Mouse (Mus musculus) right cerebral cortex, postnatal 10 days (tissue): ENCODE results near the gene Gm20431.
"Not testable (repeated sequence)": the region's sequence is repeated elsewhere in the genome, so short reads cannot be mapped to it uniquely, and the experiment has no call there.

Experiments used
- DNase-seq, 2 experiments: peaks; one replicate each; pipeline ENCODE4 v3.0.0; 2021; ENCODE audit warnings: low spot score in 2 of 2

Gene Gm20431

GRCm38 (mm10) chr2:167630421-167630820 lies 30.9 kb downstream of the Gm20431 start:
- DNase-seq, result no peak

GRCm38 (mm10) chr2:167629665-167630209 lies 31.6 kb downstream of the Gm20431 start:
- no peak for DNase-seq

- peak in 1 of 2 experiments; percentile 66 for DNase-seq
Measured at GRCm38 (mm10) chr2:167628872-167629271, 32.4 kb downstream of the Gm20431 start.

- DNase-seq, result no peak
Measured at GRCm38 (mm10) chr2:167627019-167627418, 34.3 kb downstream of the Gm20431 start.

GRCm38 (mm10) chr2:167625670-167626069 lies 35.6 kb downstream of the Gm20431 start:
- DNase-seq, result no peak

- DNase-seq, result peak; percentile 67 to 72
Measured at GRCm38 (mm10) chr2:167624368-167625075, 36.8 kb downstream of the Gm20431 start.

GRCm38 (mm10) chr2:167622965-167623364 lies 38.3 kb downstream of the Gm20431 start:
- DNase-seq, result no peak

GRCm38 (mm10) chr2:167622352-167622751 lies 38.9 kb downstream of the Gm20431 start:
- no peak for DNase-seq

GRCm38 (mm10) chr2:167621255-167622087 lies 39.8 kb downstream of the Gm20431 start:
- DNase-seq, result no peak

- DNase-seq, result no peak
Measured at GRCm38 (mm10) chr2:167617472-167617871, 43.8 kb downstream of the Gm20431 start.

- DNase-seq, result no peak
Measured at GRCm38 (mm10) chr2:167617034-167617433, 44.3 kb downstream of the Gm20431 start.

- DNase-seq, result not testable (repeated sequence)
Measured at GRCm38 (mm10) chr2:167613335-167613734, 48.0 kb downstream of the Gm20431 start.

GRCm38 (mm10) chr2:167612122-167612521 lies 49.2 kb downstream of the Gm20431 start:
- no peak for DNase-seq

- DNase-seq, result no peak
Measured at GRCm38 (mm10) chr2:167611287-167611686, 50.0 kb downstream of the Gm20431 start.

GRCm38 (mm10) chr2:167606745-167607123 lies 54.6 kb downstream of the Gm20431 start:
- no peak for DNase-seq

GRCm38 (mm10) chr2:167605817-167606744 lies 55.2 kb downstream of the Gm20431 start:
- no peak for DNase-seq

GRCm38 (mm10) chr2:167605178-167605794 lies 56.0 kb downstream of the Gm20431 start:
- peak; percentile 86 to 89 for DNase-seq

GRCm38 (mm10) chr2:167602978-167603377 lies 58.3 kb downstream of the Gm20431 start:
- no peak for DNase-seq

- no peak for DNase-seq
Measured at GRCm38 (mm10) chr2:167602364-167602763, 58.9 kb downstream of the Gm20431 start.

- DNase-seq, result no peak
Measured at GRCm38 (mm10) chr2:167600481-167600995, 60.8 kb downstream of the Gm20431 start.

GRCm38 (mm10) chr2:167599917-167600316 lies 61.4 kb downstream of the Gm20431 start:
- no peak for DNase-seq
